Mouse (Mus musculus) kidney, embryonic 14.5 days (tissue): ENCODE data around the gene Mrpl2. TPM values are rescaled to one million over a fixed set of nuclear protein-coding genes. Genes with fewer than 3 reads are reported as not detected.

Experiments
- ATAC-seq: fragments of 200-750 bp; cut with Nextera tagmentation; 2 replicates; pipeline ENCODE4 v1.8.0; 2017; ENCODE audit warnings: moderate number of reproducible peaks, mild to moderate bottlenecking, moderate TSS enrichment, moderate library complexity; ENCODE audit not compliant: low FRiP score, low TSS enrichment
- H3K27ac ChIP-seq: fragments of 300-500 bp; sonication (generic); 2 replicates; pipeline ENCODE4 v1.5.1; 2014; ENCODE audit warnings: low read depth, mild to moderate bottlenecking, low read length, moderate library complexity, mixed read lengths
- H3K27me3 ChIP-seq: fragments of 300-500 bp; sonication (generic); 2 replicates; pipeline ENCODE4 v1.6.1; 2014; ENCODE audit warnings: mild to moderate bottlenecking, low read length; ENCODE audit not compliant: control insufficient read depth, insufficient read depth
- H3K36me3 ChIP-seq: fragments of 300-500 bp; sonication (generic); 2 replicates; pipeline ENCODE4 v1.6.1; 2014; ENCODE audit warnings: low read length, mixed read lengths; ENCODE audit not compliant: control insufficient read depth, insufficient read depth
- H3K4me1 ChIP-seq: fragments of 300-500 bp; sonication (generic); 2 replicates; pipeline ENCODE4 v1.6.1; 2014; ENCODE audit warnings: low read length, mixed read lengths; ENCODE audit not compliant: control insufficient read depth, insufficient read depth
- H3K4me2 ChIP-seq: fragments of 300-500 bp; sonication (generic); replicated peaks from 2 replicates; pipeline ENCODE4 v1.6.1; 2014; ENCODE audit warnings: low read depth, mild to moderate bottlenecking, low read length
- H3K4me3 ChIP-seq: fragments of 300-500 bp; sonication (generic); 2 replicates; pipeline ENCODE4 v1.5.1; 2014; ENCODE audit warnings: mild to moderate bottlenecking, low read length
- H3K9ac ChIP-seq: fragments of 300-500 bp; sonication (generic); 2 replicates; pipeline ENCODE4 v1.6.1; 2014; ENCODE audit warnings: low read depth, mild to moderate bottlenecking, low read length, moderate library complexity
- H3K9me3 ChIP-seq: fragments of 300-500 bp; sonication (generic); 2 replicates; pipeline ENCODE4 v1.6.1; 2016; ENCODE audit warnings: low read length; ENCODE audit not compliant: control insufficient read depth
- WGBS: fragments of 180-500 bp; shearing (Covaris S2); extraction: QIAGEN DNeasy Blood & Tissue Kit; methylation state at CpG from one replicate; pipeline ENCODE4 v1.1.7; 2014; 5-methylcytosine and 5-hydroxymethylcytosine counted together
- polyA plus RNA-seq: library from polyadenylated mRNA; unstranded; fragments of >200 nt; fragmentation: Nextera tagmentation; extraction: Ambion mirVana; gene quantifications from 2 replicates; pipeline ENCODE4 v1.2.1, GENCODE M21; 2014

Mrpl2 gene
- polyA plus RNA-seq = 121 and 141 TPM in 2 replicates

DNA sequence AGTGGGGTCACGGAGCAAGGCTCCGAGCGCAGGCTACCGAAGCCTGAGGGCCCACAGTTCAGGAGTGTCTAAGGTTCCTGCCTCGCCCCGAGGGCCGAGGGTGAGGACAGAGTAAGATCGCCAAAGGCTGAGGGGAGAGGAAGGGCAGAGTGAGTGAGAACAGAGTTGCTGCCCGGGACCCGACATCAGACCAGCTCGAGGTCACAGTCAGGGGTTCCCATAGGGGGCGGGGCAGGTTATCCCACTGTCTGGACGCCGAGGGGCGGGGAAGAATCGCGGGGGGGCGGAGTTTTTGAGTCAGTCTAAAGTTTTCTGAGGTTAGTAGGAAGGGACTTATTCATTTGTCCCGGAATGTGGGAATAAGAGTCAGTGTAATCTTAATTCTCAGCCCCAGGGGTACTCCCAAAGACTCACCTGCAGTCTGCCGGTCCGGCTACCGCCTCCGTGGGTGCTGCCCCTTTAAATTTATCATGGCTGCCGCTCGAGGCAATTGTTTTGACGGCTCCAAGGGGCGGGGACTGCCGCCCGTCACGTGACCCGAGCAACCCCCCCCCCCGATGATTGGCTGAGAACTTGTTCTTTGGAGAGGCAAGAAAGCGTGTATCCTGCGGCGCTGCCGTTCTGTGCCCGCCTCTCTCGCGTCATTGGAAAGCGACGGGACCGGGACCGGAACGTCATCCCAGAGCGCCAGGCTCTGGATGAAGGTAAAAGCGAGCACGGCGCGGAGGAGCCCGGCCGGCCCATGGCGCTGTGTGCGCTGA lies at the start of gene Mrpl2, which contains the start of gene Klc4:
Mrpl2 (plus strand) TSS at position 669 of the 761 bp plus-strand sequence.
Klc4 (minus strand) TSS at position 462 of the 761 bp plus-strand sequence.
- peak within 1 kb of the TSS; percentile 75 for H3K4me3 ChIP-seq
- ATAC-seq = peak; percentile 69
- H3K27ac ChIP-seq = peak within 1 kb of the TSS; percentile 76
- H3K4me1 ChIP-seq = peaks cover 19% of the 10 kb centered on the region
- H3K9me3 ChIP-seq = no peaks in the 10 kb centered on the region
- 1% methylated on average over 53 of the region's 53 CpGs for WGBS
- peak within 1 kb of the TSS; percentile 95 for H3K4me2 ChIP-seq
- H3K27me3 ChIP-seq = no peaks in the 10 kb centered on the region
- H3K36me3 ChIP-seq = peaks cover 23% of the 10 kb centered on the region; the same call in 1 of the 2 replicates
- peak within 1 kb of the TSS; percentile 81 for H3K9ac ChIP-seq

DNA sequence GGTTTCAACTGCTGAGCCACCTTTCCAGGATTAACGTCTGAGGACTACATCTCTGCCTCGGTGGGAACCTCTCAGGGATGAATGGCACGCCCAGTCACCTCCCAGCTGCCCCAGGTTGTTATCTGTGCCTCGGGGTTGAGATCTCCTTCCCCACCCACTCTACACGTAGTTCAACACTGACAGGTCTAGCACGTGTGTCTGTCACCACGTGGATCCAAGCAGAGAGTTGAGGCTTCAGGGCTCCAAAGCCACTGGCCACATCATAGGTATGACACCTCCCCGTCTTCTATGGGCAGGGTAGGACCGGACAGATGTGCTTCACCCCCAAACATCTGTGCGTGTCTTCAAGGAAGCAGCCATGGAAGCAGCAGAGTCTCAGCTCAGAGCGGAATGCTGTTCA lies 48.1 kb upstream of the Mrpl2 start:
- no peak for ATAC-seq
- H3K4me1 ChIP-seq = peaks cover 8% of the 10 kb centered on the region
- H3K27ac ChIP-seq = no peak overlapping the region
- H3K9me3 ChIP-seq = no peaks in the 10 kb centered on the region
- WGBS = 94% methylated on average over 11 of the region's 11 CpGs
- H3K9ac ChIP-seq = no peak overlapping the region
- H3K36me3 ChIP-seq = no peaks in the 10 kb centered on the region; the same call in 1 of the 2 replicates
- no peaks in the 10 kb centered on the region for H3K27me3 ChIP-seq
- no peak overlapping the region for H3K4me2 ChIP-seq
- H3K4me3 ChIP-seq = no peak overlapping the region

DNA sequence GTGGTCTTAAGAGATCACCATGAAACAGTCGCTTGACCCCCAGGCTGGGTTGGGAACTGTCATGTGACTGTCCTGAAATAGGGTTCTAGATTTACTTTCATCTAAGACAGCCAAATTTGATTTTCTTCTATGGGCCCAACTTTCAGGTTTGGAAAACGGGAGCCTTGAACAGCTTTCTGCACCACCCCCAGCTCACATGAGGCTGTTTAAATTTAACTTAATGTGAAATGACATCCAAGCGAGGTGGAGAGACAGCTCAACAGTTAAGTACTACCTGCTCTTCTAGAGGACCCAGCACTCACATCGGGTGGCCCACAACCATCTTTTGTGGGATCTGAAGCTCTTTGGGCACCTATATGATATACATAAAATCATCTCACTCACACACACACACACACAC lies 47.1 kb upstream of the Mrpl2 start:
- ATAC-seq = no peak
- H3K9me3 ChIP-seq = no peaks in the 10 kb centered on the region
- no peak overlapping the region for H3K9ac ChIP-seq
- no peak overlapping the region for H3K4me3 ChIP-seq
- H3K4me1 ChIP-seq = peaks cover 8% of the 10 kb centered on the region
- H3K27ac ChIP-seq = no peak overlapping the region
- 84% methylated on average over 4 of the region's 4 CpGs for WGBS
- H3K27me3 ChIP-seq = no peaks in the 10 kb centered on the region
- no peaks in the 10 kb centered on the region; the same call in 1 of the 2 replicates for H3K36me3 ChIP-seq
- H3K4me2 ChIP-seq = no peak overlapping the region

DNA sequence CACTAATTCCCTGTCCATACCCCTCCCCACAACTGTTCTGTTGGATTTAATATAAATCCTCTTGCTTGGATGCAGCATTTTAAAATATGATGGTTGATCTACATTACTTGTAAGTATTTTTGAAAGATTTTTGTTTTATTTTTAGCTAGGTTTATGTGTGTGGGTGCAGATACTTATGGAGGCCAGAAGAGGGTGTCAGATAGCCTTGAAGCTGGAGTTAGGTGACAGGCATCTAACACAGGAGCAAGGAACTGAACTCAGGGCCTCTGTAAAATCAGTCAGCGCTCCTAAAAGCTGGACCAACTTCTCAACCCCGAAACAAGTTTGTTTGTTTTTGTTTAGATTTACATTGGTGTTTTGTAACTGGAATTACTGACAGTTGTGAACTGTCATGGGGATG lies 45.5 kb upstream of the Mrpl2 start:
- H3K36me3 ChIP-seq = no peaks in the 10 kb centered on the region; the same call in 1 of the 2 replicates
- no peaks in the 10 kb centered on the region for H3K27me3 ChIP-seq
- WGBS = 92% methylated on average over 2 of the region's 2 CpGs
- H3K9ac ChIP-seq = no peak overlapping the region
- no peak overlapping the region for H3K4me3 ChIP-seq
- no peak for ATAC-seq
- H3K4me2 ChIP-seq = no peak overlapping the region
- H3K4me1 ChIP-seq = peaks cover 12% of the 10 kb centered on the region
- no peak overlapping the region for H3K27ac ChIP-seq
- H3K9me3 ChIP-seq = no peaks in the 10 kb centered on the region

DNA sequence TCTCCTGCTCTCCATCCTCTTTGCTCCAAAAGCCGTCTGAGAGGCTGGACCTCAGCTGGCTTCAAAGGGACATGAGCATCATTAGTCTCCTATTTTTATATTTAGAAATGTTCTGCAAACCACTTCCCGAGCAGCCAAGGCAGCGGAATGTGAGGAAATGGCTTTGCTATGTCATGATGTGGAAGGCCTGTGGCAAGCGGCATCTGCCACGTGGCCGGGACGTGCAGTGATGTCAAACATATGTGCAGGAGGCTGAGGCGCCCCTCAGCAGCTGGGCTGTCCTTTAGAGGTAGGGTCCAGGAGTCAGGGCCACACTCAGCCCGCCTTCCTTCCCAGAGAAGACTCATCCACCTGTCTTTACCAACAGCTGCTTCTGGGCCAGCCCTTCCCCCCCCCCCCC lies 43.8 kb upstream of the Mrpl2 start:
- Histone ChIP-seq H3K9me3 (no peaks in the 10 kb centered on the region), H3K9ac (no peak overlapping the region), H3K27ac (no peak overlapping the region), H3K27me3 (no peaks in the 10 kb centered on the region), H3K4me2 (no peak overlapping the region), H3K36me3 (no peaks in the 10 kb centered on the region; the same call in 1 of the 2 replicates), H3K4me3 (no peak overlapping the region), H3K4me1 (peaks cover 18% of the 10 kb centered on the region)
- ATAC-seq = no peak
- 74% methylated on average over 9 of the region's 9 CpGs for WGBS

DNA sequence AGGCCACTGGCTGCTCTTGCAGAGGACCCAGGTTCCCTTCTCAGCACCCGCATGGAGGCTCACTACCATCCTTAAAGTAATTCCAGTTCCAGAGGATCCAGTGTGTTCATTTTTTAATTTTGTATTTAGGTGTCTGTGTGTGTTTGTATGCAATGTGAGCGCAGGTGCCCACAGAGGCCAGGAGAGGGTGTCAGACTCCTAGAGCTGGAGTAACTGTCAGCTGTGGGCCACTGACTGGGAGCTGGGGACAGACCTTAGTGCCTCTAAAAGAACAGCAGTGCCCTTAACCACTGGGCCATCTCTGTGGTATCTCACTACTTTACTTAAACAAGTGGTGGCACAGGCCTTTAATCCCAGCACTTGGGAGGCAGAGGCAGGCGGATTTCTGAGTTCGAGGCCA lies 42.8 kb upstream of the Mrpl2 start:
- 94% methylated on average over 4 of the region's 4 CpGs for WGBS
- Histone ChIP-seq H3K27ac (no peak overlapping the region), H3K4me2 (no peak overlapping the region), H3K9ac (no peak overlapping the region), H3K27me3 (no peaks in the 10 kb centered on the region), H3K9me3 (no peaks in the 10 kb centered on the region), H3K4me1 (peaks cover 27% of the 10 kb centered on the region), H3K4me3 (no peak overlapping the region), H3K36me3 (no peaks in the 10 kb centered on the region)
- no peak for ATAC-seq

DNA sequence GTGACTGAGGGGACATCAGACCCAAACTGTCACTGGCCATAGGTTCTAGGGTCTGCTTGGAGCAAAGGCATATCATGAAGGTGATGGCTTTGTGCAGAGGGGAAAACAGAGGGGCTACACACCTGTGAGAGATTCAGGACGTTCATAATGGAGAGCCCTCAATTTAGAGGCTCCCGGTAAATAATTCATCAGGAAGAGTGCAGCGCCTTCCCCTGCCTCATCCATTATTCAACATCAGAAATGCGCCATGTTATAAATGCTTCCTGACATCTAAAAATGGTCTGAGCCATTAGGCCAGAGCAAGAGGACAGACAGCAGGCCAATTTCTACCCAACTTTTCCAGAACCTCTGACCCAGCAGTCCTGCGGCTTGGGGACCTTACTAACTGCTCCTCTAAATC lies 40.9 kb upstream of the Mrpl2 start:
- no peaks in the 10 kb centered on the region for H3K36me3 ChIP-seq
- peaks cover 36% of the 10 kb centered on the region for H3K4me1 ChIP-seq
- WGBS = 57% methylated on average over 5 of the region's 5 CpGs
- no peaks in the 10 kb centered on the region for H3K27me3 ChIP-seq
- H3K9ac ChIP-seq = no peak overlapping the region
- no peak overlapping the region for H3K4me2 ChIP-seq
- H3K9me3 ChIP-seq = no peaks in the 10 kb centered on the region
- no peak overlapping the region for H3K27ac ChIP-seq
- no peak overlapping the region for H3K4me3 ChIP-seq
- no peak for ATAC-seq

DNA sequence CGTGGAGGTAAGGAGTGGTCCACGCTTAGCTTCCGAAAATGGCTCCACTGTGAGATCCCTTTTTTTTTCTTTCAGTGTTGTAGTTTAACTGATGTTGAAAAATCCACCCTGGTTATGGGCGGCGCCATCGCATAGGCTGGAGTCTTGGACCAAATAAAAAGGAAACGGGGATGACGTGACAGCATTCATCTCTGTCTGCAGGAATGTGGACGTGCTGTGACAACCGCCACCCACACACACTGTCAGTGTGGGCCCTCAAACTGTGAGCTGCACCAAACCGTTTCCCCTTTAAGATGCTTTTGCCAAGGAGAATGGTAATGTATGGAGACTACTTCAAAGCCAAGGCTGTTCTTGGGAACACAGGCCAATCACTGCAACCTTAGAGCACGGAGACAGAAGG lies 40.0 kb upstream of the Mrpl2 start:
- Histone ChIP-seq H3K4me1 (peaks cover 40% of the 10 kb centered on the region), H3K4me3 (no peak overlapping the region), H3K36me3 (no peaks in the 10 kb centered on the region), H3K9me3 (no peaks in the 10 kb centered on the region), H3K9ac (0 out of 2 replicates have a peak overlapping the region, but pooled peaks have one; percentile 7), H3K27me3 (no peaks in the 10 kb centered on the region), H3K4me2 (no peak overlapping the region), H3K27ac (no peak overlapping the region)
- WGBS = 76% methylated on average over 12 of the region's 12 CpGs
- no peak for ATAC-seq
